Mouse (Mus musculus): Measurements from ENCODE around the gene Atm. TPM values are rescaled to one million over a fixed set of nuclear protein-coding genes. Genes with fewer than 3 reads are reported as not detected.

Gene Atm
- polyA plus RNA-seq (2014; fragmentation: Illumina TruSeq; extraction: RNeasy Lipid Tissue Mini Kit (QIAGEN cat#74804); ENCODE audit: low read depth, low replicate concordance): 15.8 TPM

GRCm38 (mm10) chr9:53536558-53537320 is at the start of gene Atm, which contains the start of gene Npat:
Atm (minus strand) TSS chr9:53536740.
Npat (plus strand) TSS chr9:53537047.

GRCm38 (mm10) chr9:53402291-53402711 is 134.2 kb downstream of the Atm start, which contains the start of gene 4930550C14Rik:
4930550C14Rik (plus strand) TSS chr9:53402325.

Other genes starting within 250 kb of the Atm start
- gene Exph5, start 235.1 kb downstream of the Atm start, polyA plus RNA-seq (2014; fragmentation: Illumina TruSeq; extraction: RNeasy Lipid Tissue Mini Kit (QIAGEN cat#74804); ENCODE audit: low read depth, low replicate concordance): 3.1 TPM
- gene Kdelc2, start 152.7 kb downstream of the Atm start, polyA plus RNA-seq (2014; fragmentation: Illumina TruSeq; extraction: RNeasy Lipid Tissue Mini Kit (QIAGEN cat#74804); ENCODE audit: low read depth, low replicate concordance): 8.6 TPM
- 201 TPM for gene 4930550C14Rik, start 134.4 kb downstream of the Atm start, polyA plus RNA-seq (2014; fragmentation: Illumina TruSeq; extraction: RNeasy Lipid Tissue Mini Kit (QIAGEN cat#74804); ENCODE audit: low read depth, low replicate concordance)
- 32.5 TPM for gene Npat, start 307 bp upstream of the Atm start, polyA plus RNA-seq (2014; fragmentation: Illumina TruSeq; extraction: RNeasy Lipid Tissue Mini Kit (QIAGEN cat#74804); ENCODE audit: low read depth, low replicate concordance)
- 25.1 TPM for gene Acat1, start 73.6 kb upstream of the Atm start, polyA plus RNA-seq (2014; fragmentation: Illumina TruSeq; extraction: RNeasy Lipid Tissue Mini Kit (QIAGEN cat#74804); ENCODE audit: low read depth, low replicate concordance)
- gene Cul5, start 133.3 kb upstream of the Atm start, polyA plus RNA-seq (2014; fragmentation: Illumina TruSeq; extraction: RNeasy Lipid Tissue Mini Kit (QIAGEN cat#74804); ENCODE audit: low read depth, low replicate concordance): 150 TPM
- gene Rab39, start 169.5 kb upstream of the Atm start, polyA plus RNA-seq (2014; fragmentation: Illumina TruSeq; extraction: RNeasy Lipid Tissue Mini Kit (QIAGEN cat#74804); ENCODE audit: low read depth, low replicate concordance): 0.70 TPM
- gene Slc35f2, start 234.8 kb upstream of the Atm start, polyA plus RNA-seq (2014; fragmentation: Illumina TruSeq; extraction: RNeasy Lipid Tissue Mini Kit (QIAGEN cat#74804); ENCODE audit: low read depth, low replicate concordance): 12.2 TPM

All from testis, adult 10 weeks (tissue).